Mouse (Mus musculus): ENCODE measurements at regions not wholly inside any gene's neighbourhood (a gene's known extent, or its start where the extent isn't known, plus 50 kb on each side); places are given as distances from the start of the nearest gene placed in this dataset.

GRCm38 (mm10) chr17:27315947-27316628 is 111.8 kb upstream of the Lemd2 start:
- no peak for ATAC-seq (ENCODE audit: low FRiP score)
- no peak overlapping the region for H3K4me2 ChIP-seq (replicated peaks; ENCODE audit: low read depth, low read length)
- no peak for DNase-seq (ENCODE audit: low spot score)
- 78% methylated on average over 11 of the region's 11 CpGs for WGBS
- no peak overlapping the region for H3K27ac ChIP-seq (ENCODE audit: low read depth, low read length)
- H3K4me3 ChIP-seq (ENCODE audit: low read depth, low read length) = no peak overlapping the region
- no peaks in the 10 kb centered on the region for H3K27me3 ChIP-seq (ENCODE audit: control insufficient read depth, insufficient read depth, low read length)
- H3K4me1 ChIP-seq (replicated peaks; ENCODE audit: control insufficient read depth, insufficient read depth, low read length) = no peaks in the 10 kb centered on the region; the same call in none of the 2 replicates
- H3K9ac ChIP-seq (ENCODE audit: low read depth, low read length) = no peak overlapping the region
- H3K9me3 ChIP-seq (ENCODE audit: control insufficient read depth, low read length) = no peaks in the 10 kb centered on the region
- H3K36me3 ChIP-seq (ENCODE audit: control insufficient read depth, insufficient read depth, low read length) = no peaks in the 10 kb centered on the region

- no peak overlapping the region for H3K4me2 ChIP-seq (replicated peaks; ENCODE audit: low read depth, low read length)
- H3K27me3 ChIP-seq (ENCODE audit: control insufficient read depth, insufficient read depth, low read length) = no peaks in the 10 kb centered on the region
- H3K9ac ChIP-seq (ENCODE audit: low read depth, low read length) = no peak overlapping the region
- no peak overlapping the region for H3K27ac ChIP-seq (ENCODE audit: low read depth, low read length)
- H3K9me3 ChIP-seq (ENCODE audit: control insufficient read depth, low read length) = no peaks in the 10 kb centered on the region
- no peaks in the 10 kb centered on the region; the same call in none of the 2 replicates for H3K4me1 ChIP-seq (replicated peaks; ENCODE audit: control insufficient read depth, insufficient read depth, low read length)
- H3K36me3 ChIP-seq (ENCODE audit: control insufficient read depth, insufficient read depth, low read length) = no peaks in the 10 kb centered on the region
- no peak for ATAC-seq (ENCODE audit: low FRiP score)
- no peak for DNase-seq (ENCODE audit: low spot score)
- no peak overlapping the region for H3K4me3 ChIP-seq (ENCODE audit: low read depth, low read length)
- WGBS = 49% methylated on average over 3 of the region's 3 CpGs
Observed at GRCm38 (mm10) chr17:27315428-27315827, 111.2 kb upstream of the Lemd2 start.

GRCm38 (mm10) chr17:27314821-27315392 is 110.6 kb upstream of the Lemd2 start:
- 59% methylated on average over 7 of the region's 7 CpGs for WGBS
- Histone ChIP-seq H3K36me3 (ENCODE audit: control insufficient read depth, insufficient read depth, low read length) (no peaks in the 10 kb centered on the region), H3K4me1 (replicated peaks; ENCODE audit: control insufficient read depth, insufficient read depth, low read length) (no peaks in the 10 kb centered on the region; the same call in none of the 2 replicates)

GRCm38 (mm10) chr17:27308933-27309332 is 104.7 kb upstream of the Lemd2 start:
- H3K4me1 ChIP-seq (replicated peaks; ENCODE audit: control insufficient read depth, insufficient read depth, low read length) = no peaks in the 10 kb centered on the region; the same call in 1 of the 2 replicates
- ATAC-seq (ENCODE audit: low FRiP score) (no peak), DNase-seq (ENCODE audit: low spot score) (peak; percentile 30)
- H3K9ac ChIP-seq (ENCODE audit: low read depth, low read length) = no peak overlapping the region
- 32% methylated on average over 4 of the region's 4 CpGs for WGBS
- H3K9me3 ChIP-seq (ENCODE audit: control insufficient read depth, low read length) = no peaks in the 10 kb centered on the region
- H3K27me3 ChIP-seq (ENCODE audit: control insufficient read depth, insufficient read depth, low read length) = no peaks in the 10 kb centered on the region
- no peak overlapping the region for H3K4me2 ChIP-seq (replicated peaks; ENCODE audit: low read depth, low read length)
- H3K4me3 ChIP-seq (ENCODE audit: low read depth, low read length) = no peak overlapping the region
- H3K36me3 ChIP-seq (ENCODE audit: control insufficient read depth, insufficient read depth, low read length) = no peaks in the 10 kb centered on the region
- H3K27ac ChIP-seq (ENCODE audit: low read depth, low read length) = no peak overlapping the region

More at GRCm38 (mm10) chr17:27314821-27315392, 110.6 kb upstream of the Lemd2 start:
- H3K4me3 ChIP-seq (ENCODE audit: low read depth, low read length) = no peak overlapping the region
- no peak overlapping the region for H3K4me2 ChIP-seq (replicated peaks; ENCODE audit: low read depth, low read length)
- H3K27me3 ChIP-seq (ENCODE audit: control insufficient read depth, insufficient read depth, low read length) = no peaks in the 10 kb centered on the region
- ATAC-seq (ENCODE audit: low FRiP score) = no peak
- no peak overlapping the region for H3K27ac ChIP-seq (ENCODE audit: low read depth, low read length)
- no peak overlapping the region for H3K9ac ChIP-seq (ENCODE audit: low read depth, low read length)
- peak; percentile 35 for DNase-seq (ENCODE audit: low spot score)
- no peaks in the 10 kb centered on the region for H3K9me3 ChIP-seq (ENCODE audit: control insufficient read depth, low read length)

- no peak overlapping the region for H3K4me2 ChIP-seq (replicated peaks; ENCODE audit: low read depth, low read length)
- peak; percentile 31 for DNase-seq (ENCODE audit: low spot score)
- no peaks in the 10 kb centered on the region for H3K27me3 ChIP-seq (ENCODE audit: control insufficient read depth, insufficient read depth, low read length)
- no peak overlapping the region for H3K9ac ChIP-seq (ENCODE audit: low read depth, low read length)
- no peaks in the 10 kb centered on the region; the same call in 1 of the 2 replicates for H3K4me1 ChIP-seq (replicated peaks; ENCODE audit: control insufficient read depth, insufficient read depth, low read length)
- no peak overlapping the region for H3K27ac ChIP-seq (ENCODE audit: low read depth, low read length)
- ATAC-seq (ENCODE audit: low FRiP score) = no peak
- H3K36me3 ChIP-seq (ENCODE audit: control insufficient read depth, insufficient read depth, low read length) = no peaks in the 10 kb centered on the region
- no peaks in the 10 kb centered on the region for H3K9me3 ChIP-seq (ENCODE audit: control insufficient read depth, low read length)
- WGBS = 70% methylated on average over 3 of the region's 3 CpGs
- no peak overlapping the region for H3K4me3 ChIP-seq (ENCODE audit: low read depth, low read length)
Observed at GRCm38 (mm10) chr17:27304842-27305241, 100.6 kb upstream of the Lemd2 start.

GRCm38 (mm10) chr17:27303633-27304479 is 99.6 kb upstream of the Lemd2 start:
- no peak overlapping the region for H3K4me3 ChIP-seq (ENCODE audit: low read depth, low read length)
- H3K9ac ChIP-seq (ENCODE audit: low read depth, low read length) = no peak overlapping the region
- no peaks in the 10 kb centered on the region; the same call in 1 of the 2 replicates for H3K4me1 ChIP-seq (replicated peaks; ENCODE audit: control insufficient read depth, insufficient read depth, low read length)
- no peak overlapping the region for H3K27ac ChIP-seq (ENCODE audit: low read depth, low read length)
- H3K36me3 ChIP-seq (ENCODE audit: control insufficient read depth, insufficient read depth, low read length) = no peaks in the 10 kb centered on the region
- H3K27me3 ChIP-seq (ENCODE audit: control insufficient read depth, insufficient read depth, low read length) = no peaks in the 10 kb centered on the region
- 84% methylated on average over 17 of the region's 17 CpGs for WGBS
- no peaks in the 10 kb centered on the region for H3K9me3 ChIP-seq (ENCODE audit: control insufficient read depth, low read length)
- DNase-seq (ENCODE audit: low spot score) (no peak), ATAC-seq (ENCODE audit: low FRiP score) (no peak)
- no peak overlapping the region for H3K4me2 ChIP-seq (replicated peaks; ENCODE audit: low read depth, low read length)

GRCm38 (mm10) chr17:27303061-27303460 is 98.8 kb upstream of the Lemd2 start:
- Histone ChIP-seq H3K9ac (ENCODE audit: low read depth, low read length) (no peak overlapping the region), H3K4me2 (replicated peaks; ENCODE audit: low read depth, low read length) (no peak overlapping the region), H3K27me3 (ENCODE audit: control insufficient read depth, insufficient read depth, low read length) (no peaks in the 10 kb centered on the region), H3K36me3 (ENCODE audit: control insufficient read depth, insufficient read depth, low read length) (no peaks in the 10 kb centered on the region), H3K27ac (ENCODE audit: low read depth, low read length) (no peak overlapping the region), H3K9me3 (ENCODE audit: control insufficient read depth, low read length) (no peaks in the 10 kb centered on the region), H3K4me3 (ENCODE audit: low read depth, low read length) (no peak overlapping the region), H3K4me1 (replicated peaks; ENCODE audit: control insufficient read depth, insufficient read depth, low read length) (no peaks in the 10 kb centered on the region; the same call in 1 of the 2 replicates)
- DNase-seq (ENCODE audit: low spot score) (no peak), ATAC-seq (ENCODE audit: low FRiP score) (no peak)
- 95% methylated on average over 12 of the region's 12 CpGs for WGBS

- no peak overlapping the region for H3K4me2 ChIP-seq (replicated peaks; ENCODE audit: low read depth, low read length)
- DNase-seq (ENCODE audit: low spot score) = no peak
- 51% methylated on average over 11 of the region's 11 CpGs for WGBS
- H3K4me3 ChIP-seq (ENCODE audit: low read depth, low read length) = no peak overlapping the region
- ATAC-seq (ENCODE audit: low FRiP score) = no peak
- no peaks in the 10 kb centered on the region; the same call in 1 of the 2 replicates for H3K4me1 ChIP-seq (replicated peaks; ENCODE audit: control insufficient read depth, insufficient read depth, low read length)
- H3K36me3 ChIP-seq (ENCODE audit: control insufficient read depth, insufficient read depth, low read length) = no peaks in the 10 kb centered on the region
- no peak overlapping the region for H3K9ac ChIP-seq (ENCODE audit: low read depth, low read length)
- H3K9me3 ChIP-seq (ENCODE audit: control insufficient read depth, low read length) = no peaks in the 10 kb centered on the region
- H3K27ac ChIP-seq (ENCODE audit: low read depth, low read length) = no peak overlapping the region
- H3K27me3 ChIP-seq (ENCODE audit: control insufficient read depth, insufficient read depth, low read length) = no peaks in the 10 kb centered on the region
Observed at GRCm38 (mm10) chr17:27301376-27301775, 97.1 kb upstream of the Lemd2 start.
